Mouse (Mus musculus) liver, embryonic 13.5 days (tissue): ENCODE results near the gene Col23a1. TPM values are rescaled to one million over a fixed set of nuclear protein-coding genes. Genes with fewer than 3 reads are reported as not detected.

Source experiments
- ATAC-seq: fragments of 200-750 bp; cut with Nextera tagmentation; 2 replicates; pipeline ENCODE4 v1.8.0; 2017; ENCODE audit warnings: low read depth, mild to moderate bottlenecking, moderate number of reproducible peaks, moderate library complexity
- DNase-seq: peaks from one replicate; pipeline ENCODE4 v3.0.0; 2022
- H3K27ac ChIP-seq: fragments of 300-500 bp; sonication (generic); 2 replicates; pipeline ENCODE4 v1.5.1; 2015; ENCODE audit warnings: moderate library complexity, mild to moderate bottlenecking, inconsistent platforms
- H3K27me3 ChIP-seq: fragments of 300-500 bp; sonication (generic); 2 replicates; pipeline ENCODE4 v1.6.1; 2015; ENCODE audit warnings: mild to moderate bottlenecking, inconsistent platforms
- H3K36me3 ChIP-seq: fragments of 300-500 bp; sonication (generic); 2 replicates; pipeline ENCODE4 v1.6.1; 2015; ENCODE audit warnings: mild to moderate bottlenecking, inconsistent platforms
- H3K4me1 ChIP-seq: fragments of 300-500 bp; sonication (generic); replicated peaks from 2 replicates; pipeline ENCODE4 v1.6.1; 2015; ENCODE audit warnings: inconsistent platforms
- H3K4me2 ChIP-seq: fragments of 300-500 bp; sonication (generic); 2 replicates; pipeline ENCODE4 v1.6.1; 2015; ENCODE audit warnings: inconsistent platforms, mild to moderate bottlenecking, moderate library complexity
- H3K4me3 ChIP-seq: fragments of 300-500 bp; sonication (generic); replicated peaks from 2 replicates; pipeline ENCODE4 v1.5.1; 2015; ENCODE audit warnings: mild to moderate bottlenecking, inconsistent platforms
- H3K9ac ChIP-seq: fragments of 300-500 bp; sonication (generic); 2 replicates; pipeline ENCODE4 v1.6.1; 2015; ENCODE audit warnings: mild to moderate bottlenecking, inconsistent platforms
- H3K9me3 ChIP-seq: fragments of 300-500 bp; sonication (generic); replicated peaks from 2 replicates; pipeline ENCODE4 v1.6.1; 2016; ENCODE audit warnings: inconsistent platforms
- WGBS: fragments of 180-500 bp; shearing (Covaris S2); methylation state at CpG from one replicate; pipeline ENCODE4 v1.1.7; 2015; ENCODE audit not compliant: insufficient replicate concordance; 5-methylcytosine and 5-hydroxymethylcytosine counted together
- polyA plus RNA-seq: library from polyadenylated mRNA; unstranded; fragments of >200 nt; fragmentation: Nextera tagmentation; extraction: Ambion mirVana; gene quantifications from 2 replicates; pipeline ENCODE4 v1.2.1, GENCODE M21; 2015

Gene Col23a1
- polyA plus RNA-seq, 1 experiment from 2014 or later = 0.30 TPM

- ATAC-seq = no peak
- Histone ChIP-seq H3K9me3 (no peaks in the 10 kb centered on the region), H3K27me3 (peaks cover 9% of the 10 kb centered on the region; the same call in 1 of the 2 replicates), H3K27ac (no peak overlapping the region), H3K36me3 (no peaks in the 10 kb centered on the region), H3K9ac (no peak overlapping the region), H3K4me2 (no peak overlapping the region), H3K4me1 (no peaks in the 10 kb centered on the region), H3K4me3 (no peak overlapping the region)
- 68% methylated on average over 3 of the region's 3 CpGs for WGBS
- DNase-seq = no peak
Observed at GRCm38 (mm10) chr11:51390521-51390920, 100.8 kb downstream of the Col23a1 start.

- H3K36me3 ChIP-seq = no peaks in the 10 kb centered on the region
- H3K9ac ChIP-seq = no peak overlapping the region
- no peak overlapping the region for H3K27ac ChIP-seq
- no peaks in the 10 kb centered on the region for H3K9me3 ChIP-seq
- H3K4me1 ChIP-seq = no peaks in the 10 kb centered on the region
- H3K4me3 ChIP-seq = no peak overlapping the region
- ATAC-seq = no peak
- H3K27me3 ChIP-seq = peaks cover 9% of the 10 kb centered on the region; the same call in 1 of the 2 replicates
- no peak for DNase-seq
- no peak overlapping the region for H3K4me2 ChIP-seq
- WGBS = 66% methylated on average over 4 of the region's 4 CpGs
Observed at GRCm38 (mm10) chr11:51391548-51391947, 101.8 kb downstream of the Col23a1 start.

DNA sequence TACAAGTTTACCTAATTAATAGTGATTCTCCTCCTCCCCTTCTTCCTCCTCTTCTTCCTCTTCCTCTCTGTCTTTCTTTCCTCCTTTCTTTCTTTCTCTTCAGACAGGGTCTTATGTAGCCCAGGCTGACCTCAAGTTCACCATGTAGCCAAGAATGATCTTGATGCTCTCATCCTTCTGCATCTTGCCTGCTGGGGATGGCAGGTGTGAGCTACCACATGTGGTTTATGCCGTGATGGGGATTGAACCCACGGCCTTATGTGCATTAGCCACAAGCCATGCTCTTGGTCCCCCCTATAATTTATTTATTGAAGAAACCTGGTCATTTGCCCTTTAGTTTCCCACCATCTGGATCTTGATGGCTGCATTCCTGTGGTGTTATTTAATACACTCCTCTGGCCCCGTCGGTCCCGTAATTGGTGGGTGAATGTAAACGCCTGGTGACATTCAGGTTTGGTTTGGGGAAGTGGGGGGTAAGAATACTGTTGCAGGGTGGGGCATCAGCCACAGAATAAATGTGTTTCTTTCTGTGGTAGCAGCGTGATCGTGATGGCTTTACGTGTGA, 104.7 kb downstream of the Col23a1 start:
- Histone ChIP-seq H3K27ac (no peak overlapping the region), H3K4me3 (no peak overlapping the region), H3K27me3 (peaks cover 9% of the 10 kb centered on the region; the same call in 1 of the 2 replicates), H3K4me1 (peaks cover 9% of the 10 kb centered on the region), H3K4me2 (no peak overlapping the region), H3K9me3 (no peaks in the 10 kb centered on the region), H3K9ac (no peak overlapping the region), H3K36me3 (no peaks in the 10 kb centered on the region)
- WGBS = 78% methylated on average over 9 of the region's 9 CpGs
- DNase-seq (no peak), ATAC-seq (no peak)

- Histone ChIP-seq H3K9ac (no peak overlapping the region), H3K4me2 (no peak overlapping the region), H3K27me3 (peaks cover 6% of the 10 kb centered on the region; the same call in 1 of the 2 replicates), H3K4me1 (peaks cover 28% of the 10 kb centered on the region), H3K27ac (no peak overlapping the region), H3K4me3 (no peak overlapping the region), H3K9me3 (no peaks in the 10 kb centered on the region), H3K36me3 (no peaks in the 10 kb centered on the region)
- 77% methylated on average over 2 of the region's 2 CpGs for WGBS
- ATAC-seq (no peak), DNase-seq (no peak)
Observed at GRCm38 (mm10) chr11:51396451-51396850, 106.7 kb downstream of the Col23a1 start.

DNA sequence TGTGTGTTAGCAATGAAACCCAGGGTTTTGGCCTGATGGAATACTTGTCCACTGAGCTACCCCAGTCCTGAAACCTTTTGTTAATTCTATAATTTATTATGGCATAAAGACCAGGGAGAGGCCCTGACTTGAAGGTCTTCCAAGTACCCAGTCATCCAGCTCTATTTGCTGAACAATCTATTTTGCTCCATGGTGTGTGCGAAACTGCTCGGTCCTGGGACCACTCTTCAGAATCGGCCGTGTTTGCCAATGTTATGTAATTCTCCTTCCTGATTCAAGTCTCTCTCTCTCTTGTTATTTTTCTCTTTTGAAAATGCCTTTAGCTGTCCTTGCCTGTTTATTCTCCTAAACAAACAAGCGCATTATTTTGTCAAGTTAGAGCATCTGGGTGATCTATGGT, 108.4 kb downstream of the Col23a1 start:
- H3K4me2 ChIP-seq = no peak overlapping the region
- no peak for DNase-seq
- 0 out of 2 replicates have a peak, but pooled peaks cover 6% of the 10 kb centered on the region for H3K27me3 ChIP-seq
- H3K36me3 ChIP-seq = no peaks in the 10 kb centered on the region
- peaks cover 43% of the 10 kb centered on the region for H3K4me1 ChIP-seq
- no peak overlapping the region; the same call in 1 of the 2 replicates for H3K27ac ChIP-seq
- no peak overlapping the region for H3K9ac ChIP-seq
- ATAC-seq = no peak
- 87% methylated on average over 5 of the region's 5 CpGs for WGBS
- no peak overlapping the region for H3K4me3 ChIP-seq
- H3K9me3 ChIP-seq = no peaks in the 10 kb centered on the region

GRCm38 (mm10) chr11:51400356-51400755, 110.6 kb downstream of the Col23a1 start:
- Histone ChIP-seq H3K9me3 (no peaks in the 10 kb centered on the region), H3K4me3 (no peak overlapping the region), H3K9ac (peak overlapping the region; percentile 36; the same call in 1 of the 2 replicates), H3K27ac (peak overlapping the region; percentile 74), H3K36me3 (no peaks in the 10 kb centered on the region), H3K4me2 (peak overlapping the region; percentile 37), H3K4me1 (peaks cover 66% of the 10 kb centered on the region), H3K27me3 (no peaks in the 10 kb centered on the region)
- peak; percentile 80 for ATAC-seq
- peak; percentile 62 for DNase-seq
- WGBS = 53% methylated on average over 11 of the region's 11 CpGs

- Histone ChIP-seq H3K27me3 (no peaks in the 10 kb centered on the region), H3K4me2 (no peak overlapping the region), H3K9me3 (no peaks in the 10 kb centered on the region), H3K9ac (no peak overlapping the region), H3K27ac (peak overlapping the region; percentile 74), H3K36me3 (no peaks in the 10 kb centered on the region), H3K4me1 (peaks cover 78% of the 10 kb centered on the region), H3K4me3 (no peak overlapping the region)
- 79% methylated on average over 10 of the region's 10 CpGs for WGBS
- no peak for DNase-seq
- ATAC-seq = no peak
Observed at GRCm38 (mm10) chr11:51401481-51402128, 111.9 kb downstream of the Col23a1 start.

- Histone ChIP-seq H3K27me3 (no peaks in the 10 kb centered on the region), H3K36me3 (no peaks in the 10 kb centered on the region), H3K27ac (peak overlapping the region; percentile 95), H3K9ac (peak overlapping the region; percentile 57), H3K4me2 (peak overlapping the region; percentile 63), H3K4me3 (no peak overlapping the region), H3K9me3 (no peaks in the 10 kb centered on the region), H3K4me1 (peaks cover 89% of the 10 kb centered on the region)
- peak; percentile 64 for DNase-seq
- 32% methylated on average over 2 of the region's 2 CpGs for WGBS
- ATAC-seq = peak; percentile 88
Observed at GRCm38 (mm10) chr11:51403886-51404285, 114.2 kb downstream of the Col23a1 start.

GRCm38 (mm10) chr11:51404865-51405440, 115.2 kb downstream of the Col23a1 start:
- no peaks in the 10 kb centered on the region for H3K27me3 ChIP-seq
- H3K27ac ChIP-seq = peak overlapping the region; percentile 95
- H3K36me3 ChIP-seq = no peaks in the 10 kb centered on the region
- peak overlapping the region; percentile 63 for H3K4me2 ChIP-seq
- H3K9me3 ChIP-seq = no peaks in the 10 kb centered on the region
- H3K9ac ChIP-seq = peak overlapping the region; percentile 73
- WGBS = 56% methylated on average over 5 of the region's 5 CpGs
- H3K4me3 ChIP-seq = peak overlapping the region; percentile 40
- H3K4me1 ChIP-seq = peaks cover 89% of the 10 kb centered on the region
- ATAC-seq = peak; percentile 79
- peak; percentile 51 for DNase-seq

- no peak for ATAC-seq
- no peaks in the 10 kb centered on the region for H3K36me3 ChIP-seq
- no peak overlapping the region for H3K4me2 ChIP-seq
- 84% methylated on average over 8 of the region's 8 CpGs for WGBS
- no peak overlapping the region for H3K4me3 ChIP-seq
- H3K27ac ChIP-seq = peak overlapping the region; percentile 95
- DNase-seq = no peak
- H3K9me3 ChIP-seq = no peaks in the 10 kb centered on the region
- H3K27me3 ChIP-seq = no peaks in the 10 kb centered on the region
- peaks cover 74% of the 10 kb centered on the region for H3K4me1 ChIP-seq
- H3K9ac ChIP-seq = no peak overlapping the region
Observed at GRCm38 (mm10) chr11:51406531-51406930, 116.8 kb downstream of the Col23a1 start.

GRCm38 (mm10) chr11:51407351-51407750, 117.6 kb downstream of the Col23a1 start:
- DNase-seq (peak; percentile 9), ATAC-seq (no peak)
- Histone ChIP-seq H3K4me1 (peaks cover 66% of the 10 kb centered on the region), H3K36me3 (no peaks in the 10 kb centered on the region), H3K27ac (peak overlapping the region; percentile 95; the same call in 1 of the 2 replicates), H3K4me3 (no peak overlapping the region), H3K9ac (no peak overlapping the region), H3K9me3 (no peaks in the 10 kb centered on the region), H3K27me3 (no peaks in the 10 kb centered on the region), H3K4me2 (no peak overlapping the region)
- 57% methylated on average over 8 of the region's 8 CpGs for WGBS
